Mouse (Mus musculus) liver, embryonic 16.5 days (tissue): ENCODE measurements around the gene Abi3. TPM values are rescaled to one million over a fixed set of nuclear protein-coding genes. Genes with fewer than 3 reads are reported as not detected.

Experiments
- ATAC-seq: fragments of 200-750 bp; cut with Nextera tagmentation; 2 replicates; pipeline ENCODE4 v1.8.0; 2017; ENCODE audit warnings: low read depth, mild to moderate bottlenecking, moderate number of reproducible peaks, moderate library complexity
- H3K27ac ChIP-seq: fragments of 300-500 bp; sonication (generic); 2 replicates; pipeline ENCODE4 v1.5.1; 2014; ENCODE audit warnings: mild to moderate bottlenecking, low read length
- H3K27me3 ChIP-seq: fragments of 300-500 bp; sonication (generic); 2 replicates; pipeline ENCODE4 v1.6.1; 2014; ENCODE audit warnings: low read depth, low read length, mixed read lengths; ENCODE audit not compliant: control insufficient read depth, insufficient read depth
- H3K36me3 ChIP-seq: fragments of 300-500 bp; sonication (generic); 2 replicates; pipeline ENCODE4 v1.6.1; 2014; ENCODE audit warnings: mild to moderate bottlenecking; ENCODE audit not compliant: control insufficient read depth, insufficient read depth
- H3K4me1 ChIP-seq: fragments of 300-500 bp; sonication (generic); 2 replicates; pipeline ENCODE4 v1.6.1; 2014; ENCODE audit warnings: low read depth, low read length, mixed read lengths; ENCODE audit not compliant: control insufficient read depth
- H3K4me2 ChIP-seq: fragments of 300-500 bp; sonication (generic); 2 replicates; pipeline ENCODE4 v1.6.1; 2014; ENCODE audit warnings: low read depth, low read length, mixed read lengths
- H3K4me3 ChIP-seq: fragments of 300-500 bp; sonication (generic); 2 replicates; pipeline ENCODE4 v1.5.1; 2014; ENCODE audit warnings: low read depth, mild to moderate bottlenecking, low read length
- H3K9ac ChIP-seq: fragments of 300-500 bp; sonication (generic); 2 replicates; pipeline ENCODE4 v1.6.1; 2014; ENCODE audit warnings: low read depth, low read length
- H3K9me3 ChIP-seq: fragments of 300-500 bp; sonication (generic); replicated peaks from 2 replicates; pipeline ENCODE4 v1.6.1; 2016; ENCODE audit warnings: low read length; ENCODE audit not compliant: control insufficient read depth
- WGBS: fragments of 180-500 bp; shearing (Covaris S2); extraction: QIAGEN DNeasy Blood & Tissue Kit; methylation state at CpG from one replicate; pipeline ENCODE4 v1.1.7; 2014; ENCODE audit not compliant: insufficient replicate concordance; 5-methylcytosine and 5-hydroxymethylcytosine counted together
- polyA plus RNA-seq: library from polyadenylated mRNA; unstranded; fragments of >200 nt; fragmentation: Nextera tagmentation; extraction: Ambion mirVana; gene quantifications from 2 replicates; pipeline ENCODE4 v1.2.1, GENCODE M21; 2015

Gene Abi3
- polyA plus RNA-seq, 1 experiment from 2014 or later = 7.6 TPM

DNA sequence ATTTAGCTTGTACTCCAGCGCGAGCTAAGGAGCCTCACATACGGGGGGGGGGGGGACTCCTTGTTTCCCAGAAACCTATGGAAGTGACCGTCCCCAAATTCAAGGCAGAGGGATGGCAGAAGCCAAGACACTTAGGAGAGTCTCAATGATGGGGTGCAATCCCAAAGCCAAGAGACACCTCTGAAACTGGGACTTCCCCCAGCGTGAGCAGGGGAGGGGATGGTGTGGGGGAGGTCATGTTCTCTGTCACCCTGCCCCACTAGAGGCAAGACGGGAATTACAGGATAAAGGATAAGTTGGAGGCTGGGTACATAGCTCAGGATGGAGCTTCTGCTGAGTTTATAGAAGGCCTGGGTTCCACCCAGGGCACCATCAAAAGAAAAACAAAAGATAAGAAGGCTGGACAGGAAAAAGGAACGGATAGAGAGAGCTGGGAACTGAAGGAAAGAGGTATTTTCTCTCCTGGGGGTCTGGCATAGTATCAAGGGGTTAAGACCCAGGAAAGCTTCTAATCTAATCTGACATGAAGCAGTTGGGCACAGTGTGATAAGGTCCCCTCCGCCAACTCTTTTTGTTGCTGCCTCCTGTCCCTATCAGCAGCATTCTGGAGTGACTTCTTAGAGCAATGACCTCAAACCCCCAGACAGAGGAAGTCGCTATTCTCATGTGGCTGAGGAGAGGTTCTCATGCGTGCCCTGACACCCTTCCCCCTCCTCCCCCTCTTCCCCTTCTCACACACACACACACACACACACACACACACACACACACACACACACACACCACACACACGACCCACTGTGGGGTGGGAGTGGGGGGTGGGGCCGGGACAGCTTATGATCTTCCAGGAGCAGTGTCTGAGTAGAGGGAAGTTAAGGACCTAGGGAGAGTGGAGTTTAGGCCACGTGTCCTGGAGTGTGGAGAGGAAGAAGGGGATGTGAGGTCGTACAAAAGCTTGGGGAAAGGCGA, 7.2 kb downstream of the Abi3 start:
- 6% methylated on average over 15 of the region's 15 CpGs for WGBS
- Histone ChIP-seq H3K27ac (peak overlapping the region; percentile 47), H3K4me3 (no peak overlapping the region; the same call in 1 of the 2 replicates), H3K9ac (peak overlapping the region; percentile 2; the same call in 1 of the 2 replicates), H3K9me3 (no peaks in the 10 kb centered on the region), H3K4me2 (peak overlapping the region; percentile 47; the same call in 1 of the 2 replicates), H3K36me3 (no peaks in the 10 kb centered on the region), H3K4me1 (peaks cover 43% of the 10 kb centered on the region), H3K27me3 (peaks cover 46% of the 10 kb centered on the region)
- peak; percentile 72 for ATAC-seq

DNA sequence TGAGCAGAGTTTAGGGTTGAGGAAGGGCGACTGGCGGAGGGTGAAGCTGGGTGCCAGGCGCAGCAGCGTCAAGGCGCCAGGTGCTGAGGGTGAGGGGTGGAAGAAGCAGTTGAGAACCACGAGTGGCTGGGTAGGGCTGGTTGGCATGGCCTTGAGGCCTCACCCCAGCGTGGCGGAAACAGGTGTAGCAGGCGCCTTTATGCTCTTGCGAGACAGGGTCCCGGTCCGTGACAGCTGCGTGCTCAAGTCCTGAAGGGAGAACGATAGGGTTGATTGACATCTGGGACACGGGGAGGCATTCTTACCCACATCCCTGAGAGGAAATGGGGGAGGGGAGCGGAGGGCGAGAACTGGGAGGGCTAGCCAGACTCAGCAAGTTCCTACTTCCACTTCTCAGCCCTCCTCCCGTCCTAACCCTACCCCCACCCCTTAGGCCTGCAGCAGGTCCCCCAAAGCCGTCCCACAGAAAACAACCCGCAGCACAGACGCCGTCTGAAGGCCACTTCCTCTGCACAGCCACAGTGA, 8.1 kb downstream of the Abi3 start:
- H3K9ac ChIP-seq = no peak overlapping the region
- peak overlapping the region; percentile 47; the same call in 1 of the 2 replicates for H3K27ac ChIP-seq
- 2% methylated on average over 22 of the region's 22 CpGs for WGBS
- no peaks in the 10 kb centered on the region for H3K9me3 ChIP-seq
- no peaks in the 10 kb centered on the region for H3K36me3 ChIP-seq
- peaks cover 43% of the 10 kb centered on the region for H3K4me1 ChIP-seq
- no peak overlapping the region; the same call in 1 of the 2 replicates for H3K4me3 ChIP-seq
- peak overlapping the region; percentile 47 for H3K4me2 ChIP-seq
- ATAC-seq = peak; percentile 49
- H3K27me3 ChIP-seq = peaks cover 54% of the 10 kb centered on the region

DNA sequence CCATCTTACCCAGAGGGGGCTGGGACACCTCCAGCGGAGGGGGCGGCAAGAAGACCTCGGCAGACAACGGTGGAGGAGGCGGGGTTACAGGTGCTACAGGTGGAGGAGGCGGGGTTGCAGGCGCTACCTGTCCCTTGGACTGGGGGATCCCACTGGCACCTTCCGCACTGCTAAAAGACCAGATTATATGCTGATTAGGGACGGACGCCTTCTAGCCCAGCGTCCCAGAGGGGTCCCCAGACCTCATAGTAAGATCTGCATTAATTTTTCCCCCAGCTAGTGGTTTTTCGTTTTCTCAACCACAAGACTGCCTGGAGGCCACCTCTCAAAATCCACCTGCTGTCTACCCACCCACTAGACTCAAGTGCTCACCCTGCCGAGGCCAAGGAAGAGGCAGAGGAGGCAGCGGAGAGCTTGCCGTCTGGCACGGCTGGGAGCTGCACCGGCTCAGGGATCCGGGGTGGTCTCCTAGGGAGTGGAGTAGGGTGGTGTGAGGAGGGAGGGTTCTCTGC, 8.6 kb downstream of the Abi3 start:
- H3K4me2 ChIP-seq = peak overlapping the region; percentile 47
- H3K27ac ChIP-seq = no peak overlapping the region
- peaks cover 43% of the 10 kb centered on the region for H3K4me1 ChIP-seq
- no peaks in the 10 kb centered on the region for H3K9me3 ChIP-seq
- 19% methylated on average over 18 of the region's 18 CpGs for WGBS
- peaks cover 59% of the 10 kb centered on the region for H3K27me3 ChIP-seq
- no peak overlapping the region for H3K4me3 ChIP-seq
- no peaks in the 10 kb centered on the region for H3K36me3 ChIP-seq
- ATAC-seq = no peak
- H3K9ac ChIP-seq = no peak overlapping the region

DNA sequence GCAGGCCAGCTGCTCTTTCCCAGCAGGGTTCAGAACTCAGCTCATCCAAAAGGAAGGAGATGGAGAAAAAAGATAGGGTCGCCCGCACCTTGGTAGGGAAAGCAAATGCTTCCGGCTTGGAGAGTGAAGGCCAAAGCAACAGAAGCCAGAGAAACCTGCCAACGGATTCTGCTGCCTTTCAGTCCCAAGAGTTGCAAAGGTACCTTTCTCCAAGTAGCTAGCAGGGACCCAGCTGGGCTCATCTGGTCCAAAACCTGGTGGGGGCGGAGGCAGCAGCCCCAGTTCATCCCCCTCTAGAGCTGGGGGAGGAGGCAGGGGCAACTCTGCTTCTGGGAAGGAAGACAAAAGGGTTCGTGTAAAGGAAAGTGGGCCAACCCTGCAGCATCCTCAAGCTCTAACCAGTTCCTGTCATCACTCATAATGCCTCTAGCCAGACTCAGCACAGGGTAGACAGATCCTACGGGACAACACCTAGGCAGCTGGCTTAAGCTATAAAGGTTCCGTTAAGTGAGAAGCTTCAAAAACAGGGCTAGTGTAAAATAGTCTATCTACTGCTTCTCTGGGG, 9.2 kb downstream of the Abi3 start:
- H3K4me1 ChIP-seq = peaks cover 46% of the 10 kb centered on the region
- peaks cover 64% of the 10 kb centered on the region for H3K27me3 ChIP-seq
- H3K27ac ChIP-seq = no peak overlapping the region
- H3K9me3 ChIP-seq = no peaks in the 10 kb centered on the region
- no peak overlapping the region for H3K4me3 ChIP-seq
- no peak overlapping the region for H3K4me2 ChIP-seq
- no peak for ATAC-seq
- no peaks in the 10 kb centered on the region for H3K36me3 ChIP-seq
- no peak overlapping the region for H3K9ac ChIP-seq
- 63% methylated on average over 8 of the region's 8 CpGs for WGBS

DNA sequence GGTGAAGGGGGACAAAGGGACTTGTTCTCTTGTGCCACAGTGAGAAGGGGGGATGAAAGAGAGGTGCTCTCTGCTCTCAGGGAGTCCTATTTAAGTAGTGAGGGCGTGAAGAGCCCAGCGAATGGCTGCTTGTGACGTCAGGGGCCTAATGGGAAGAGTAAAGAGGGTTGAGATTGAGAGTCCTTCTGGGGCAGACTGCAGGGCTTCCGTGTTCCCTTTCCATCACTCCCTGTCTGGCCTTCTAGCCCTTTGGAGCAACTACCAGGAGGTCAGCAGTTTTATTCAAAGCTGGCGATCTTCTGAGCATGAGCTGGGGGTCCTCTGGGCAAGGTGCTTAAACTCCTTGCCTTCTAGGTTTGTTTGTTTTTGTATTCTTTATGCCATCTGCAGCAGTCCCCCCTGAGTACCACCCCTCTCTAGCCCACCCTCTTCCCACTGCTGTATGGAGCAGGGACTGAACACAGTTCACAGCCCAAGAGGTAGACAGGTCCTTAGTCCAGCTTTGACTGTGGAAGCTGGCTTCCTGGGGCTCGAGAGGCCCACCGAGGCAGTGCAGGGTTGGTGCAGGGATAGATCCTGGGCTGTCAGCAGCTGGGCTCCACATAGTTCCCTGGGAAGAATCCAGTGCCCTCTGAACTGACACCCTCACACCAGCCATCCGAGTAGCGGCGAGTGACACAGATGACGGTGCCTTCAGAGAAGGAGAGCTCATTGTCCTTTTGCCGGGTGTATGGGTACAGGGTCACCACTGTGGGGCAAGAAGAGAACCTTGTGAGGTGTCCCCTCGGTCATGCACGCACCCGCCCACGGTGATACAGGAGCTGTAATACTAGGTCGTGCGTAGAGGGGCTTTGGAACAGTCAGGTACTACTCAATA, 9.9 kb downstream of the Abi3 start:
- no peak for ATAC-seq
- H3K4me1 ChIP-seq = peaks cover 52% of the 10 kb centered on the region
- H3K27ac ChIP-seq = no peak overlapping the region
- no peak overlapping the region for H3K9ac ChIP-seq
- WGBS = 67% methylated on average over 18 of the region's 18 CpGs
- H3K9me3 ChIP-seq = no peaks in the 10 kb centered on the region
- H3K4me3 ChIP-seq = no peak overlapping the region
- peaks cover 65% of the 10 kb centered on the region for H3K27me3 ChIP-seq
- H3K36me3 ChIP-seq = no peaks in the 10 kb centered on the region
- no peak overlapping the region for H3K4me2 ChIP-seq

DNA sequence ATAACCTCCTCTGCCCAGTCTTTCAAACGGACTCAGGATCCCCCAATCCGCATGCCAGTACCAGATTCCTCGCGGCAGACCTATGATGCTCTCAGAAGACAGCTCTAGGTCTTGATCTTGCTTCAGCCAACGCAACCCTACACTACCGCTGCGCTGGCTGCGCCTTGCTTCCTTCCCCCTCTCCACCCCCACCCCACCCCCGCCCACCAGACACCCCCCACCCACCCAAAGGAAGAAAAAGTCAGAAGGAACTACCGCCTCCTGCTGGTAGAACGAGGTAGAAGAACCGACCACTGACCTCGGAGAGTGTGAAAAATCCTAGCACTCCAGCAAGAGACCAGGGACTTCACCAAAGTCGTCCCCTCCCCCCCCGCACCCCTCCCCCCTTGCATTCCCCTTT, 10.6 kb downstream of the Abi3 start:
- Histone ChIP-seq H3K9me3 (no peaks in the 10 kb centered on the region), H3K27ac (no peak overlapping the region), H3K4me3 (peak overlapping the region; percentile 39), H3K36me3 (no peaks in the 10 kb centered on the region), H3K27me3 (peaks cover 65% of the 10 kb centered on the region), H3K4me1 (peaks cover 56% of the 10 kb centered on the region), H3K9ac (no peak overlapping the region), H3K4me2 (no peak overlapping the region; the same call in 1 of the 2 replicates)
- WGBS = 13% methylated on average over 14 of the region's 15 CpGs
- ATAC-seq = no peak

DNA sequence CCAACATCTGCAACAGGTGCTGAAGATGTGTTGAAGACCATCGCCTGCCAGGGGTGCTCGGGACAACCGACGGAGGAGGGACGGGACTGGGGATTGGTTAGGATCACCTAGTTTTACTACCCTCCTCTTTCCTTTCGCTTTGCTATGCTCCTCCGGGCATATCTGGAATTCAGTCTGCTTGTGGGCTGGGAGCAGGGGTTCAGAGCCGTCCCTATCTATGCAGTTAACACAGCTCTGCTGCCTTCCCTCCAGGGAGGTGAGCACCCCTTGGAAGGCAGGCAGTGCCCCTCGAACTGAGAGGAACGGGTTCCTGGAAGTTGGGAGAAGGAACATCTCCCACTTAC, 11.0 kb downstream of the Abi3 start:
- Histone ChIP-seq H3K9me3 (no peaks in the 10 kb centered on the region), H3K4me3 (peak overlapping the region; percentile 39), H3K9ac (no peak overlapping the region), H3K4me1 (peaks cover 59% of the 10 kb centered on the region), H3K36me3 (no peaks in the 10 kb centered on the region), H3K27me3 (peaks cover 65% of the 10 kb centered on the region), H3K27ac (no peak overlapping the region), H3K4me2 (peak overlapping the region; percentile 53)
- 9% methylated on average over 10 of the region's 10 CpGs for WGBS
- no peak for ATAC-seq

DNA sequence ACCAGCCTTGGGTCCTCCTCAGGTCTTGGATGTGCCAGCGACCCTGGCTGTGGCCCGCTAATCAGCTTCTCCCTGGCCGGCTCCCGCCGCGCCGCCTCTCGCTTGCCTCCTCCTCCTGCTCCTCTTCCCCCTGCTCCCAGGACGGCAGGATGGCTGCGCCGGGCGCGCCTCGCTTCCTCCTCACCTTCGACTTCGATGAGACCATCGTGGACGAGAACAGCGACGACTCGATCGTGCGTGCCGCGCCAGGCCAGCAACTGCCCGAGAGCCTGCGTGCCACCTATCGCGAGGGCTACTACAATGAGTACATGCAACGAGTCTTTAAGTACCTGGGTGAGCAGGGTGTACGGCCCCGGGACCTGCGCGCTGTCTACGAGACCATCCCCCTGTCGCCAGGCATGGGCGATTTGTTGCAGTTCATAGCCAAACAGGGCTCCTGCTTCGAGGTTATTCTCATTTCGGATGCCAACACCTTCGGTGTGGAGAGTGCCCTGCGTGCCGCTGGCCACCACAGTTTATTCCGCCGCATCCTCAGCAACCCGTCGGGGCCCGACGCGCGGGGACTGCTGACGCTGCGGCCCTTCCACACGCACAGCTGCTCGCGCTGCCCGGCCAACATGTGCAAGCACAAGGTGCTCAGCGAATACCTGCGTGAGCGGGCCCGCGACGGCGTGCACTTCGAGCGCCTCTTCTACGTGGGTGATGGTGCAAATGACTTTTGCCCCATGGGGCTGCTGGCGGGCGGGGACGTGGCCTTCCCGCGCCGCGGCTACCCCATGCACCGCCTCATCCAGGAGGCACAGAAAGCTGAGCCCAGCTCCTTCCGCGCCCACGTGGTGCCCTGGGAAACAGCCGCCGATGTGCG, 11.6 kb downstream of the Abi3 start:
- Histone ChIP-seq H3K9me3 (no peaks in the 10 kb centered on the region), H3K27ac (no peak overlapping the region), H3K4me3 (peak overlapping the region; percentile 39), H3K4me1 (peaks cover 56% of the 10 kb centered on the region), H3K4me2 (peak overlapping the region; percentile 53), H3K27me3 (peaks cover 65% of the 10 kb centered on the region), H3K36me3 (no peaks in the 10 kb centered on the region), H3K9ac (no peak overlapping the region)
- 5% methylated on average over 80 of the region's 80 CpGs for WGBS
- ATAC-seq = no peak
